Mouse (Mus musculus) neural tube, postnatal 0 days (tissue): Measurements from ENCODE around the gene Gsk3a. TPM values are rescaled to one million over a fixed set of nuclear protein-coding genes. Genes with fewer than 3 reads are reported as not detected.

Experiments
- microRNA-seq: library from miRNA; unstranded; fragments of <30 nt; microRNA quantifications from one replicate; pipeline ENCODE4, GENCODE M21; 2016
- polyA plus RNA-seq: library from polyadenylated mRNA; unstranded; fragments of >200 nt; fragmentation: Nextera tagmentation; extraction: Ambion mirVana; gene quantifications from 2 replicates; pipeline ENCODE4 v1.2.1, GENCODE M21; 2015

Gene Gsk3a
- 25.5 and 26.2 TPM in 2 replicates for polyA plus RNA-seq

GRCm38 (mm10) chr7:25237249-25238014, at the start of gene Gsk3a:
Gsk3a (minus strand) TSS chr7:25237851.

GRCm38 (mm10) chr7:25267301-25267750, 29.7 kb upstream of the Gsk3a start, which contains the start of gene Cic:
Cic (plus strand) TSS chr7:25267704.

GRCm38 (mm10) chr7:25250141-25250972, 12.7 kb upstream of the Gsk3a start, which contains the start of gene Erf:
Erf (minus strand) TSS chr7:25250761.

GRCm38 (mm10) chr7:25221102-25221883, 16.4 kb downstream of the Gsk3a start, which contains the start of gene Zfp526:
Zfp526 (plus strand) TSS chr7:25221425.

GRCm38 (mm10) chr7:25220457-25221101, 17.1 kb downstream of the Gsk3a start, which contains the start of gene Dedd2:
Dedd2 (minus strand) TSS chr7:25220615.

GRCm38 (mm10) chr7:25179606-25180161, 58.0 kb downstream of the Gsk3a start, which contains the start of gene Pou2f2:
Pou2f2 (minus strand) TSS chr7:25179726.

Small RNAs within 50 kb of the gene (microRNA-seq; reads per million reads assigned to microRNA genes)
- gene Mir7048, result not detected

Other genes with a start within 250 kb of the Gsk3a start
- 758 and 883 TPM in 2 replicates for gene Atp1a3, start 231.9 kb downstream of the Gsk3a start, polyA plus RNA-seq
- 21.5 TPM in 2 replicates for gene Grik5, start 165.5 kb downstream of the Gsk3a start, polyA plus RNA-seq
- 23.8 and 29.3 TPM in 2 replicates for gene Zfp574, start 165.3 kb downstream of the Gsk3a start, polyA plus RNA-seq
- 12.8 and 15.7 TPM in 2 replicates for gene Pou2f2, start 58.1 kb downstream of the Gsk3a start, polyA plus RNA-seq
- gene Dedd2, start 17.2 kb downstream of the Gsk3a start, polyA plus RNA-seq, result 17.0 and 17.9 TPM in 2 replicates
- 1.2 and 1.4 TPM in 2 replicates for gene Zfp526, start 16.4 kb downstream of the Gsk3a start, polyA plus RNA-seq
- 4.2 and 5.1 TPM in 2 replicates for gene Erf, start 12.9 kb upstream of the Gsk3a start, polyA plus RNA-seq
- gene Cic, start 29.9 kb upstream of the Gsk3a start, polyA plus RNA-seq, result 33.1 and 36.9 TPM in 2 replicates
- 421 and 464 TPM in 2 replicates for gene Pafah1b3, start 60.1 kb upstream of the Gsk3a start, polyA plus RNA-seq
- gene Prr19, start 63.6 kb upstream of the Gsk3a start, polyA plus RNA-seq, result 2.9 and 3.2 TPM in 2 replicates
- 115 and 128 TPM in 2 replicates for gene Tmem145, start 68.3 kb upstream of the Gsk3a start, polyA plus RNA-seq
- gene Megf8, start 79.3 kb upstream of the Gsk3a start, polyA plus RNA-seq, result 16.6 and 21.5 TPM in 2 replicates
- gene Cnfn, start 131.9 kb upstream of the Gsk3a start, polyA plus RNA-seq, result not detected in 2 replicates
- gene Lipe, start 160.9 kb upstream of the Gsk3a start, polyA plus RNA-seq, result 9.0 and 9.5 TPM in 2 replicates
- 0.77 and 1.7 TPM in 2 replicates for gene Cxcl17, start 175.0 kb upstream of the Gsk3a start, polyA plus RNA-seq
- gene Ceacam1, start 239.8 kb upstream of the Gsk3a start, polyA plus RNA-seq, result 1.4 and 1.5 TPM in 2 replicates